Mouse (Mus musculus): ENCODE data around the gene Palmd.

Gene Palmd

DNA sequence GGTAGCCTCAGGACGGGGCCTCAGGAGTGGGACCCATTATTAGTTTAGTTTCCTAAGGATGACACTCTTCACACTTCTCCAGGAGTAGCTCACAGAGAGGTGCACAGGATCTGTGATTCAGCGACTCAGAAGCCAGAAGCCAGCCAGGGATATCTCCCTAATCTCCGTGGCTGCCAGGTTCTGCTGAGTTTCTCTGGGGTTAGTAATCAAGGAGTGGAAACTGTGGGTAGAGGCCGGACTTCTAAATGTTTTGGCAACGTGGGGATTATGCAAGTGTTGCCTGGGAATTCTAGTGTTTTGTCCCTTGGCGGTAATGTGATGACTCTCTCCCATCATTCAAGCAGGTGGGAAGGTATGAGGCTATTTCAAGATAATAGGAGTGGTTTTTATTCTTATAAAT, 13.7 kb downstream of the Palmd start:
- DNase-seq, result peak; percentile 58

DNA sequence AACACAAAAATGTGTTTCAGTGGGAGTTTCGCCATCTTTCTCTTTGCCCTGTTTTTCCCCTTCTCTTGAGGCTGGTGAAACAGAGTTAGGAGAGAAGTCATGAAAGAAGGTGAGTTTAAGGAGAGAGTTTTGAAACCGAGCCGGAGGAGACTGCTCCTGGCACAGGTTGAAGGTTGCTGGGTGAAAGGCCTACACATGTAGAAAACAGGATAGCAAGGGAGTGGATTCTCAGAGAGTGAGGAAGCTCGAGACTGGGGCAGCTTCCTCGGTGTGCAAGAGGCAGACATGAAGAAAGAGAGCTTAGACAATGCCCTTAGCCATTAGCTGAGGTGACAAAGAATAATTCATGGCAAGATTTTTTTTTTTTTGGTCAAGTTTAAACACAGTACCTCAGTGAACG, 15.4 kb downstream of the Palmd start:
- no peak for DNase-seq

DNA sequence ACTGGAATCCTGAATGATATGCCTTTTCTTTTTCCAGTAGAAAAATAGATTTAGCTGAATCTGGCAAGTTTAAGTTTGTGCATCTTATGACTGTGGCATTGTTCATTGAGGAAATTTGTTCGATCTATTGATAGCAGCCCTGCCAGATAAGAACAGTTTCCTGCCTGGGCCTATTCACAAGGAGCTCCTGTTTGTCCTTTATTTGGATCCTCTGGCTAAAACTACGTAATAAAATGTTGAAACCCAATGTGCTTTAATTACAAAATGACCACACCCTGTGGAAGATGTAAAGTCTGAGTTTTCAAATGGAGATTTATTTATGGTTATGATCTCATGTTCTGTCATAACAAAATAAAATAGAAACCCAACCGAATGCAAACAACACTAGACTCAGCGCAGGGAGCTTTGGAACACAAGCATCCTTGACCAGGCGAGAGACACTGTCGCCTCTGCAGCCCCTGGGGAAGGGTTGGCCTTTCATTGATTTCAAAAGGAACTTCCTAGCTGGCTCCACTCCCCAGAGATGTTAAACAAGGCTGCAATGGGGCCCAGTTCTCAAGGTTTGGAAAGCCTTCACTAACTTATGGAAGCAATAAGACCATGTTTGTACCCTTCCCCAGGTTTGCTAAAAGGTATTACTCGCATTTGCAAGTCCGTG, 16.4 kb downstream of the Palmd start:
- peak; percentile 69 for DNase-seq

DNA sequence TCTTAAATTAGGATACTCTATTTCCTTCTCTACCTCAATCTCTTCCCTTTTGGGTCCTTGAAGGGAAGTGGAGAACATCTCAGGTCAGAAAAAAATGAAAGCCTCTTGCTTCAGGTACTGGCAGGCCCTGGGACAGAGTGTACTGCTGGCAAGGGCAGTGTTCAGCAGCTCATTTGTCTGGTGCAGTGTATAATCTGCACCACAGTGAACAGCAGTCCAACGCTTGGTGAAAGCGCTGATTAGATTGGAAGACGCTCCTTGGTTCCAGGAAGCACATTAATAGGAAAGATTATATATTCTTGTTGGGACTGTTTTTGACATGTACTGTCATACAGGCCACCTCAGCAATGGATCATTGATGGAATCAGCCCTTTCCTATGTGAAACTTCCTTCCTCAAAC, 17.3 kb downstream of the Palmd start:
- DNase-seq, result peak; percentile 53

DNA sequence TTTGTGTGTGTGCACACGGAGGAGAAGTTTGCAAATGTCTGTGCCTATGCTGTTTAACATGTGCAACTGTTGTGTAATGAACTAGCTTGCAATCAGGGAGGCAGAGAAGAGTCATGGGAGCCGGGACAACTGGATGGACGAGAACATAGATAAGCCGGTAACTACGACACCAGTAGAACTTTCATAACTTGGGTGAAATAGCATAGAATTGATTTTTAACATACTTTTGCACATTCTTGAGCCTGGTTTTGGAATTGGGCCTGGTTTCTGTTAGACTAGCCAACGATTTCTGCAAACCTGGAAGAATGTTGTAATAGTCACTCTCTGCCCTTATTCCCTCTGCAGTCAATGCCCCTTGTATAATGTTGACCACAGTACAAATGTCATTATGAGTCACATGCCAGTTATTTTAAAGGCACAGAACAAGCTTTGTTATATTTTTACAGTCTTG, 18.1 kb downstream of the Palmd start:
- DNase-seq, result peak; percentile 57

DNA sequence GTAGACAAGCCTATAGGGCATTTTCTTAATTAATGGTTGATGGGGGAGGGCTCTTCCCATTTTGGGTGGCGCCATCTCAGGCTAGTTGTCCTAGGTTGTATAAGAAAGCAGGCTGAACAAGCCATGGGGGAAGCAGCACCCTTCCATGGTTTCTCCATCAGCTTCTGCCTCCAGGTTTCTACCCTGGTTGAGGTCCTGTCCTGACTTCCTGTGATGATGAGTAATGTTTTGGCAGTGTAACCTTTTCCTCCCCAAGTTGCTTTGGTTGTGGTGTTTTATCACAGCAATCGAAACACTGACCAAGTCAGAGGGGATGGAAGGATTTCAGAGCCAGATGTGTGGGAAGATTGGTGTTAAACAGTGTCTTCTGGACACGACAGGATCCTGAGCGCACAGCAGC, 22.3 kb downstream of the Palmd start:
- DNase-seq, result no peak

DNA sequence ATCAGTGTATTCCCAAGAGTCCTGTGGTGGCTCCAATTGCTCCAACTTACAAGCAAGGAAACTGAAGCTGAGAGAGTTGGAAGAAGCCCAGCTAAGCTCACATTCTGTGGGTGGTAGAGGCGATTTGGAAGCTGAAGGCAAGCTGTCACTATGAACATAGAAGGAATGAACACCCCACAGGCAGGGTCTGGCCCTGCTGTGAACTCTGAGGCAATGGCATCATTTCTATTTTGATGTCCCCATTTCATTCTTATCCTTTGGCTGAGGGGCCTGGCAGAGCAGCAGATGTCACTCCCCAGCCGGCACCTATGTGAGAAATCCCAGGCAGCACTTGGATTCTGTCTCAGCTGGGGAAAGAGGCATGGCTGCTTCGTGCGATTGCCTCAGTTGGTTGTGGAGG, 25.4 kb downstream of the Palmd start:
- DNase-seq, result no peak

DNA sequence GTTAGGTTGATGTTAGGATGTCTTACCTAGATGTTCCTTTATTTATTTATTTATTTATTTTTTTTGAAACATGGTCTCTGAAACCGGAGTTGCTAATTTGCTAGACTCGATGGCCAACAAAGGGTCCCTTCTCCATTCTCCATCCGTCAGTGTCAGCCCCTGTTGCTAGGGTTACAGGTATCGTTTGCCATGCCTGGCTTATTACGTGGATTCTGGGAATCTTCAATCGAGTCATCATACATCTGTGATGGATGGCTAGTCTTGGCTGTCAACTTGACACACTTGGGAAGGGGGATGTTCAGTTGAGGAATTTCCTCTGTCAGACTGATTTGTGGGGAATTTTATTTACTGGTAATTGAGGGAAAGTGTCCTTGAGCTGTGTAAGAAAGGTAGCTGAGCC, 26.0 kb downstream of the Palmd start:
- no peak for DNase-seq

DNA sequence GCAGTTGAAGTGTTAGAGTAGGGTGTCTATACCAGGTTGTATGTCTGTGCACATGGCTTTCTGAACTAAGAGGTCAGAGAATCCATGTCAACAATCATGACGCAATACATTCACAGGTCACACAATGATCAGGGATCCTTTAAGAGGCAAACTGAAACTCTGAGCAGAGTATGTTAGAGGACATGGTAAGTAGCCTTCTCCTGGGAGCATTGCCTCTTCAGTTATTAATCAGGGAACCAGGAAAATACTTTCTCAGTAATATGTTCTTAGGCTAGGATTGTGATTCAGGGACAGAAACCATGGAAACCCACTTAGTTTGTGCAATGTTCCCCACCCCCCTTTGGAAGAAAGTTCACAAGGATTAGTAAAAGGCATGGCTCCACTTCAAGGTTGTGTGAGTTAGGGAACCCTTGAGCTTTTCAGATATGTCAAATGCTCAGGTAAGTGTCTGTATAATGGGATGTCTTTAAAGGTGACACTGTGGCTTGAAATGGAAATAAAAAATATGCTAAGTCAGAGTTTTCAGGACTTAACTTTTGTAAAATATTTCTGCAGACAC, 27.1 kb downstream of the Palmd start:
- peak; percentile 18 for DNase-seq

DNA sequence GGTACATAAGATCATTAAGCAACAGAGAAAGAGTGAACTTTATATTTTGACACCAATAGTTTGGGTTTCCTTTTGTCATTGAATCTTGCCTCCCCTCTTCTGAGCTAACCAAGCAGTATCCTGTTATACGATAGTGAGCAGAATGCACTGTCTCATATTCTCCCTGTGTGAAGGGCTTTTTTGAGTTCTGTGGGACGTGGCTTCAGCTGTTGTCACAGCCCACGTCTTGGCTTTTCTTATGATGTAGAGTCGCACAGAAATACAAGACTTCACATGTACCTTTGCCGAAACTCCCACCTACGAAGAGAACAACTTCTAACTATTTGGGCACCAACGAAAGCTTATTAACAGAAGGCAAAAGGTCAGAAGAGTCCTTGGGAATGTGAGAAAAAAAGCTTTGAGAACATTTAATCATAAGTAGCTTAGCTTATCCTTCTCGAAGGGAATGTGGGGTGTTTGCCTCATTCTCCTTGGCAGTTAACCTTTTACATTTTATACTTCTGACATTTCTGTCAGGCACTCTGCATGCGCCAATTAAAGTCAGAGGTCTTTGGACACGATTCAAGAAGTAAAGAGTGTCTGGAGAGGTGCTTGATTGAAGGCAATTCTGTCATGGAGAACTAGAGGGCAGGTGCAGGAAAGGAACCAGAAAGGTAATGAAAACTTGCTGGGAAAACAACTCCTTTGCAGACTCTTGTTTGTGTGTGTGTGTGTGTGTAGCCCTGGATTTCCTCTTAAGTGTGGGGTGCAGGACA, 27.8 kb downstream of the Palmd start:
- peak; percentile 69 for DNase-seq

DNA sequence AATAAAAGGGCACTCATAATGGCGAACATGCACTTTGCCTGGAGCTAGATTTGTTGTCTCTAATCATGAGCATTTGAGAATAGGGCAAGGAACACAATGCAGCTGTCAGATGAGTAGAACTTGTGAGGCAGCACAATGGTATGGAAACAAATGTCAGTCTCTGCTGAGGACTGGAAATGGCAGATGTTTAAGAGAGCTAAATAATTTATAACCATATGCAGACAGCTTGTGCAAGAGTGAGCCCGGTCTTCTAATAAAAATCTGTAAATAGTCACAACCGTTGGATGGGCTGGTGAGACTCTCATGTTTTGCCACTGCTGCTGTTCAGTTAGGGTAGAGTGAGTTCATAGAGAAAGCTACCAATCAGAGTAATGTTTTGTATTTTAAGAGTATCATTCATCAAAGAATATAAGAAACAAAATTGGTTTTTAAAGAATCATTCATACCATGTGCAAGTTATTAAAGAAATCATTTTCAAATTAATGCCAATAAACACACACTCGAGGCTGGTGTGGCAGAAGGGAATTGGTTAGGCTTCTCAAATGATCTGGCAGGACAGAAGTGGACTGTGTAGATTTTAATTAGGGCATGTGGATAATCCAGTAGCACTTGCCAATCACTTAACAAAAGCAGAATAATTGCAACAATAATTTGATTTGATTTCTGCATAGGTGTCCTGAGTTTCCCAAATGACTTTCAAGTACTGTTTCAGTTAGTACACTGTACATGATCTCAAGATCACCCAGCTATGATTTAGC, 31.7 kb downstream of the Palmd start:
- DNase-seq, result no peak

DNA sequence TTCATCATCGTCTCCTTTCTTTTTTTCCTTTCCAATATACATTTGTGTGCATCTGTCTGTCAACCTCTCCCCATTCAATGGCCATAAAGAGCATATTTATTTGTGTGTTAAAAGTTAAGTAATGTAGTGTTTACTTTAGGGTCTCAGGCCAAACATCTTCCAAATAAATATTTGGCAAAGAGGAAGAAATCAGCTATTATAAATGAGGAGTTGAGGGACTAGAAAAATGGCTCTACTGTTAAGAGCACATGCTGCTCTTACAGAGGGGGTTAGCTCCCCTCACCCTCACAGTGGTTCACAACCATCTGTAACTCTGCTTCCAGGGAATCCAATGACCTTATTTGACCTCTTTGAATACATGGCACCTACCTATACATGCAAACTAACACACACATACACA, 35.6 kb downstream of the Palmd start:
- DNase-seq, result no peak

DNA sequence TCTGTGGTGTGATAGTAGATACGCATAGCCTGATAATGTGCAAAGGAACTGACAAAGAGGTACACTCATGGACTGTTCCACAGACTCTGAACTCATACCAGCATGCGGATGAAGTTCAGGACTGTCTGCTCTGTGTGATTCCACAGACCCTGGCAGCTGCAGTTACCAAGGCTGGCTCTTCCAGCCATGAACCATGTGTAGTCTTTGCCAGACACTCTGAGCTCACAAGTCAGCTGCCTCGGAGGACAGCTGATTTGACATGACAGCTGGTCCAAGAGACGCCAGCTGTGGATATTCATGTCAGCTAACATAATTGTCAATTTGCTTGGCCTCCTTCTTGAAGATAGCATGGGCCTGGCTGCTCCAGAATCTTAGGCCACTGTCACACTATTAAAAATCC, 39.8 kb downstream of the Palmd start:
- DNase-seq, result peak; percentile 49

DNA sequence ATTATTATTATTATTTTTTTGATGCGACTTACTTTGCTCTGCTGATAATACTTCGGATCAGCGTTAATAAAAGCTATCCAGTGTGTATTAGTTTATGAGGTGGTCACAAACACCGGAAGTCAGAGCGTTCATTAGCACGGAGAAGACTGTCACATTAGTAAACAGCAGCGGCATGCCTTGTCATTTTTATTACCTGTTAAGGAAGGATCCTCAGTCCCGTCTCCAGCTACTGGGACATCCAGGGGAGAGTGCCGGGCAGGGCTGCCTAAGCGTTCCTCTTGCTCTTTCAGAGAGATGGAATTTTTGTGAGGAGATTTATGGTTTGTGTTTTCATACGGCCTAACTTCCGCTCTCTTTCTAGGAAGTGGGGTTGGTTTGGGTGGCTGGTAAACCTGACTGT, 45.7 kb downstream of the Palmd start:
- DNase-seq, result no peak

DNA sequence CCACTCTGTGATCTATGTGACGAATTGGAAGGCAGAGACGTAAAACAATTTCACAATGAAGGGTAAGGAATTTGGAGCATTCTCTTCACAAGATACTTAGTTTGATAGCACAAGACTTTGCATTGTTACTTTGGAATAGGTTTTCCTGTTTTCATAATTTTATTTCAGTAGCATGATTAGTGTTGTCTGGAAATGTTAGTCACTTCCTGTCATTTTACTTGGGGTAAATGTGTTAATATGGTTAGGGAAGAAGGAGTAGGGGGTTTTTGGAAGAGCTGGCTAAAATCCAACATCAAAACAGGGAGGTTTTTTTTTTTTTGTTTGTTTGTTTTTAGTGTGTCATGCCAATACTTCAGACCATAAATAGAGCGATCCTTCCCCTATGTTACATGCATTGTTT, 47.3 kb downstream of the Palmd start:
- DNase-seq, result no peak

DNA sequence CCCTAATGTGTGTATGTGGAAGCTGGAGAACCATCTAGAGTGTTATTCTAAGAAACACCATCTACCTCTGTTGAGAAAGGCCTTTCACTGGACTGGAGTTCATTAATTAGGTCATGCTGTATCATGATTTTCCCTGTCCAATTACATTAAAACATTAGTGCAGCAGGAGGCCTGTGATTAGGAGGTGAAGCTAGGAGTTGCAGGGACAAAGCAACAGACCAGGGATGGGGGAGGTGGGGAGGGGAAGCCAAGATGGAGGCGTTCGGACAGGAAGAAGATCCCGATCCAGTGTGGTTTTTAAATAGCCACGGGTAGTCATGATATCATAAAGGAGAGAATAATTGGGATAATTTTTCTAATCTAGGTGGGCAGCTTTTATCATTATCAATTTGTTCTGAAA, 51.8 kb downstream of the Palmd start:
- no peak for DNase-seq

DNA sequence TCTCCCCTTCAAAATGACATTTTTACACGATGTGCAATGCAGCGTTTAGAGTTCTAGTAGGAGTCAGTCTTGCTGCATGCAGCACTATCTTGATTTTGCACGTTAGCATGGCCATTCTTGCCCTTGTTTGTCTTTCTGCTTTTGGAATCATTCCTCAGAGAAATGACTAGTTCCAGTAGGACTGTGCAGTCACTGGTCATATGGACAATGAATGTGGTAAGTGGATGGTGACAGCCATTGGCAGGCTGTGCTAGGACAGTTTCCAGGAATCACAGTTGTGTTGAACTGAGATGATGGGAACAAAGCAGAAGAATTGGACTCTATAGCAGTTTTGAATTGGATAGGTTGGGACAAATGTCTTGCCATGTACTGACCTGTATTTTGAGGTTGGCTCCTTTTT, 53.9 kb downstream of the Palmd start:
- no peak for DNase-seq

DNA sequence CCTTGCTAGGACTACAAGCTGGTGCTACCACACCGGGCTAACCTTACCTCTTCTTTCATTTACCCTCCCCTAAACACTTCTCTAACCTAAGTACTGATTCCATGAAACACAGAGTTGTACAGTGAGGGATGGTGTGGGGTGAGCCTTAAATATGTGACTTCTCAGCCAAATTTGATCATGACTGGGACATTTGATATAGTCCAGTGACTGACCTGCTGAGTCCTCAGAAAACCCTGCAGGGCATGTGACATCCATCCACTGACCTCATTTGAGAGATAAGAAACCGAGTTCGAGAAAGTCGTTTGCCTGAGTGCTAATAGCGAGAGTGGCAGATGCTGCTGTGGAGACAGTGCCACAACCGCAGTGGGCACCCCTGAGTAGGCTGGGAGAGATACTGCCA, 54.4 kb downstream of the Palmd start:
- DNase-seq, result no peak

DNA sequence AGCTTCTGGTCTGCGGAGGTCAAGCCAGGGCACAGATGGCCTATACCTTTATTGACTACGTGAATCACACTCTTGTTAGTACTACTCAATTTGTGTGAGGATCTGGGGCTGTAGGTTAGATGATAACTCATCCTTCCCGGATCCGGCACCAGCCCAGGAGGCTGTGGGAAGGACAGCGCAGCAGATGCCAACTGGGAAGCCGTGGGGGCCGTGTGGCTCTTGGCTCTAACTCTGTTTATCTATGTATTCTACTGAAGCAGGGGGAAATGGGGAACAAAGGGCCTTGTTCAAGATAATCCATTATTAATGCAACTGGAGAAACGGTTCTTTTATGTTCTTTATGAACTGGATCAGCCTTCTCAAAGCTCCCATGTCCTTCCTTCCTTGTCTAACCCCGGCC, 62.2 kb downstream of the Palmd start:
- DNase-seq, result no peak

DNA sequence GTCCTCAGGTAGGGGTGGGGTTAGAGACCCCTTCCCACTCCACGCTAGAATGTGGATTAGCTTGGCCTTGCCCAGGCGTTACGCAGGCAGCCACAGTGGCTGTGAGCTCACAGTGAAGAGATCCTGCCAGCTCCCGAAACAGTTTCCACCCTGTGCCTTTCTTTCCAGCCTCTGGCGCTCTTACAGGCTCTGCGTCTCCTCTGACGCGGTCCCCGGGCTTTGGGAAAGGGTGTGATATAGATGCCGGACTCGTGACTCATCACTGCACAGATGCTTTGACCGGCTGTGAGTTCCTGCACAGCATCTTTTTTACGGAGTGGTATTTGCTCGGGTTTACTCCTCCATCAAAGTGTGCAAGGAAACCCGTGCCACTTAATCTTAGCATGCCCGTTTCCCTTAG, 62.9 kb downstream of the Palmd start:
- DNase-seq, result no peak

DNA sequence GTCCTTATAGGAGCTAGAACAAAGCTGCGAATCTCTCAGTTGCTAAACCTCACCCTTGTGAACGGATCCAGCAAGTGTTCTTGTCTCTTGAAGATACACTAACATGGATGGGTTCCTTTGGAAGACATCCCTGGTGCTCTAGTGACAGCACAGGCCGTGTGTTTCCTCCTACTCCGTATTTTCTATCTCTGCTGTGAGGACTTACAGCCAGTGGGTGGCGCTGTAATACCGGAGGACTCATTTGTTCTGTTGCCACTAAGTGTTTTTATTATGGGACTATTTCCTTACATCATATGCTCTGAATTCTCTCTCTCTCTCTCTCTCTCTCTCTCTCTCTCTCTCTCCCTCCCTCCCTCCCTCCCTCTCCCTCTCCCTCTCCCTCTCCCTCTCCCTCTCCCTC, 64.6 kb downstream of the Palmd start:
- peak; percentile 83 for DNase-seq

DNA sequence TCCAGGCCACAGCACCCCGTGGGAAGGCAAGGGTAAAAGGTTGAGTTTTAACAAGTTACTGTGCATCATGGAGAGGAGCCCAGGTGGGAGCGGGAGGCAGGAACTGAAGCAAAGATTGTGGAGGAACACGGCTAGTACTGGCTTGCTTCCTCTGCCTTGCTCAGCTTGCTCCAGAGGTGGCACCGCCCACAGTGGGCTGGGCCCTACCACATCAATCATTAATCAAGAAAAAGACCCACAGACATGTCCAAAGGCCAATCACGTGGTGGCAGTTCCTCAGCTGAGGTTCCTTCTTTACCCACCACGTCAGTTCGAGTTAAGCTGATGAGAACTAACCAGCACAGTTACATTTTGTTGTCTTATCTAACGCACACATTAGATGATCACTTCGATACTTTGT, 75.9 kb downstream of the Palmd start:
- peak; percentile 71 for DNase-seq

DNA sequence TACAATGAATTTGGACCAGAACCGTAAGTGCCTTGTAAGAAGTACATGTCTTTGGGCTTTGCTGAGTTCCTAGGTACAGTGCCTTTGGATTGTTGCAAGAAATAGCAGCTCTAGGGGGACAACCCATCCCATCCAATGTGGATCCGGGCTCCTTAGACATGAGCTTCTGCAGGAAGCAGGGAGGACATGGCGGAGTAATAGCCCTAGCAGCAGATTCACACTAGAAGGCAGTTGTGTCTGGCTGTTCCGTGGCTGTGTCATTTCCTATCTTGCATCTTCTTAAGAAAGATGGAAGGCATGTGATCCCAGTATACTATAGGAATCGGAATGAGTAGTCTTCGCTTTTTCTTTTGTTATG, 76.6 kb downstream of the Palmd start:
- DNase-seq, result no peak

Data from lung, postnatal 36 days (tissue).